Mouse (Mus musculus): ENCODE data around the gene Mrgprg. TPM values are rescaled to one million over a fixed set of nuclear protein-coding genes. Genes with fewer than 3 reads are reported as not detected.

Gene Mrgprg
- polyA plus RNA-seq, 1 experiment = not detected

DNA sequence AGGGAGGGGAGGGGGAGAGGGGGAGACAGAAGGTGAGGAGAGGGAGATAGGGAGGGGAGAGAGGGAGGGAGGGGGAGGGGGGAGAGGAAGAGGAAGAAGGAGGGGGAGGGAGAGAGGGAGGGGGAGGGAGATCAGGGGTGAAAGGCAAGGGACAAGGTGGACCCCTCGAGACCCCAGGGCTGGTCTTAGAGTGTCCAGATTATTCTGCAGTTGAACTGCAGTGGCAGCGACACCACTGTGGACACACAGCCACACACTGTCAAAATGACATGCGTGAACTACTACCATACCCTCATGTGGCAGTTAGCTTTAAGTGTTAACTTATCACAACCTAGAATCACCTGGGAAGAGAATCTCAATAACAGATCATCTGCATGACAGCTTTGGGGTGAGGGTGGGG, 17.7 kb downstream of the Mrgprg start:
- no peak overlapping the region for H3ac ChIP-seq (ENCODE audit: control insufficient read depth, insufficient read length)
- H3K27me3 ChIP-seq (ENCODE audit: control insufficient read depth, insufficient read depth, insufficient read length) = no peaks in the 10 kb centered on the region
- no peak overlapping the region for H3K4me2 ChIP-seq (ENCODE audit: low read depth)
- no peak overlapping the region for H3K4me3 ChIP-seq
- no peak for TF ChIP-seq MYOD1 (IDR thresholded peaks at IDR 0.05; ENCODE audit: control insufficient read depth in 1 of 3, insufficient read length in 2 of 3, low read depth in 2 of 3)
- no peak for TF ChIP-seq MAX (IDR thresholded peaks at IDR 0.05; ENCODE audit: low read depth)
- TF ChIP-seq USF1 (IDR thresholded peaks at IDR 0.05; ENCODE audit: low read depth) = no peak
- no peak for TF ChIP-seq POLR2AphosphoS2 (IDR thresholded peaks at IDR 0.05; ENCODE audit: insufficient read length, low read depth)
- no peak for TF ChIP-seq TCF12 (IDR thresholded peaks at IDR 0.05; ENCODE audit: insufficient read depth, poor library complexity, severe bottlenecking)
- no peak for TF ChIP-seq E2F4 (IDR thresholded peaks at IDR 0.05; ENCODE audit: insufficient read depth)
- no peak for TF ChIP-seq SRF (IDR thresholded peaks at IDR 0.05; ENCODE audit: control insufficient read depth, insufficient read length, low read depth)
- TF ChIP-seq MYOG (IDR thresholded peaks at IDR 0.05; ENCODE audit: control insufficient read depth in 1 of 3, insufficient read depth in 1 of 3, insufficient read length in 2 of 3, low read depth in 2 of 3) = no peak
- no peak for TF ChIP-seq POLR2A (IDR thresholded peaks at IDR 0.05; ENCODE audit: insufficient read length, low read depth)
- no peaks in the 10 kb centered on the region for H3K79me2 ChIP-seq (ENCODE audit: control insufficient read depth, insufficient read depth)
- H3K36me3 ChIP-seq (ENCODE audit: control insufficient read depth, insufficient read depth) = no peaks in the 10 kb centered on the region

DNA sequence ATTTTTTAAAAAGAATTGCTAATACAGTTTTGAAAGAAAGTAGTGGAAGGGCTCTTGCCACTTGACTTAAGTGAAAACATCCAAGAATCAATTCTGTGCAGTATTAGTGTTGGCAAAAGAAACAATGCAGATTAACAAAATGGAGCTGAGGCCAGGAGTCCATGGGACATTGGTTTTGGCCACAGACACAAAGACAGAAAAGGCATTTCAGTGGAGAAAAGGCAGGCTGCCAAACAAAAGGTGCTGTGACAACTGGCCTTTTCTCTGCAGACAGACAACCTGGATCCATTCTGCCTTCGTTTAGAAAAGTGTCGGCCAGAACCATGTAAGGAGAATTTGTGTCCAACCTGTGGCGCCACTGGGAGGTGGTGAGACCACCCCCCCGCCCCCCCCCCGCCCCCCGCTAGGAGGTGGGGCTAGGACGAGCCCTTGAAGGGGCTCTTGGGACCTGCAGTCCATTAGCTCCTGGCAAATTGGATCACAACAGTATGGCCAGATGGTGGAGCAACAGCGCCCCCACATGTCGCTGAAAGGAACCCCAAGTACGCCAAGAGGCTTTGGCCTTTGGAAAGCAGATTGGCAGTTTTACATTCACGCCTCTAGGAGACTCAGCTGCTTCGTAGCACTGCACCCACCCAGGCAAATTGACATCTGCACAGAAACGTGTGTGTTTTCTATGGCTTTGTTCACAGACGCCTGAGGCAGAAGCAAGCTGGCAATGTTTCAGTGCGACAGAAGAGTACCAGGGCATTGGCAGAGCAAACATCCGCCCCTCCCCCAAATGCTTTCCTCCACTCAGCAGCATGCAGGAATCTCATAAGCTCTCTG, 18.5 kb downstream of the Mrgprg start:
- Histone ChIP-seq H3K36me3 (ENCODE audit: control insufficient read depth, insufficient read depth) (no peaks in the 10 kb centered on the region), H3K79me2 (ENCODE audit: control insufficient read depth, insufficient read depth) (no peaks in the 10 kb centered on the region), H3K27me3 (ENCODE audit: control insufficient read depth, insufficient read depth, insufficient read length) (no peaks in the 10 kb centered on the region), H3ac (ENCODE audit: control insufficient read depth, insufficient read length) (no peak overlapping the region), H3K4me3 (no peak overlapping the region), H3K4me2 (ENCODE audit: low read depth) (peak overlapping the region; percentile 28)
- TF ChIP-seq MYOD1 (IDR thresholded peaks at IDR 0.05; ENCODE audit: control insufficient read depth in 1 of 3, insufficient read length in 2 of 3, low read depth in 2 of 3) = peak in 2 of 3 experiments; percentile 21 to 36
- no peak for TF ChIP-seq TCF12 (IDR thresholded peaks at IDR 0.05; ENCODE audit: insufficient read depth, poor library complexity, severe bottlenecking)

DNA sequence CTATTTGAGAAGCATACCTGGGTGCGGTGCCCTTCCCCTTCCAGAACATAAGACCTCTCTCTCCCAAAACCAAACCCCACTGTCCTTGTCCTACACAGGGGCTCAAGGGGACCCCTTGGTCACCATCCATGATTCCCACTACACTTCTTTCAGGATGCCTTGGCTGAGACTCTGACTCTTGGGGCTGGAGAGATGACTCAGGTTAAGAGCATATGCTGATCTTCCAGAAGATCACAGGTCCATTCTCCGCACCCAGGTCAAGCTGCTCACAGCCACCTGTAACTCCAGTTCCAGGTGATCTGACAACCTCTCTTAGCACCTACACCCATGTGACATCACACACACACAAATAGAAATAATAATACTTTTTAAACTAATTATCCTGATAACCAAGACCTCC, 26.1 kb downstream of the Mrgprg start:
- TF ChIP-seq REST (IDR thresholded peaks at IDR 0.05; ENCODE audit: insufficient read depth, insufficient read length) = no peak
- no peak for TF ChIP-seq USF1 (IDR thresholded peaks at IDR 0.05; ENCODE audit: low read depth)
- TF ChIP-seq CEBPB (IDR thresholded peaks at IDR 0.05; ENCODE audit: insufficient read depth, poor library complexity, severe bottlenecking) = no peak
- no peak for TF ChIP-seq TCF12 (IDR thresholded peaks at IDR 0.05; ENCODE audit: insufficient read depth, poor library complexity, severe bottlenecking)
- no peak for TF ChIP-seq SRF (IDR thresholded peaks at IDR 0.05; ENCODE audit: control insufficient read depth, insufficient read length, low read depth)
- no peak for TF ChIP-seq POLR2AphosphoS2 (IDR thresholded peaks at IDR 0.05; ENCODE audit: insufficient read length, low read depth)
- TF ChIP-seq E2F4 (IDR thresholded peaks at IDR 0.05; ENCODE audit: insufficient read depth) = no peak
- TF ChIP-seq MYOG (IDR thresholded peaks at IDR 0.05; ENCODE audit: control insufficient read depth in 1 of 3, insufficient read depth in 1 of 3, insufficient read length in 2 of 3, low read depth in 2 of 3) = no peak
- no peak for TF ChIP-seq MYOD1 (IDR thresholded peaks at IDR 0.05; ENCODE audit: control insufficient read depth in 1 of 3, insufficient read length in 2 of 3, low read depth in 2 of 3)
- TF ChIP-seq POLR2A (IDR thresholded peaks at IDR 0.05; ENCODE audit: insufficient read length, low read depth) = no peak
- no peak for TF ChIP-seq TCF3 (IDR thresholded peaks at IDR 0.05; ENCODE audit: insufficient read length, low read depth)
- no peak for TF ChIP-seq MAX (IDR thresholded peaks at IDR 0.05; ENCODE audit: low read depth)
- H3K36me3 ChIP-seq (ENCODE audit: control insufficient read depth, insufficient read depth) = no peaks in the 10 kb centered on the region
- peak overlapping the region; percentile 81 for H3K4me3 ChIP-seq
- peak overlapping the region; percentile 87 for H3K4me2 ChIP-seq (ENCODE audit: low read depth)
- H3K79me2 ChIP-seq (ENCODE audit: control insufficient read depth, insufficient read depth) = peaks cover 45% of the 10 kb centered on the region
- peak overlapping the region; percentile 45 for H3ac ChIP-seq (ENCODE audit: control insufficient read depth, insufficient read length)
- H3K27me3 ChIP-seq (ENCODE audit: control insufficient read depth, insufficient read depth, insufficient read length) = no peaks in the 10 kb centered on the region

DNA sequence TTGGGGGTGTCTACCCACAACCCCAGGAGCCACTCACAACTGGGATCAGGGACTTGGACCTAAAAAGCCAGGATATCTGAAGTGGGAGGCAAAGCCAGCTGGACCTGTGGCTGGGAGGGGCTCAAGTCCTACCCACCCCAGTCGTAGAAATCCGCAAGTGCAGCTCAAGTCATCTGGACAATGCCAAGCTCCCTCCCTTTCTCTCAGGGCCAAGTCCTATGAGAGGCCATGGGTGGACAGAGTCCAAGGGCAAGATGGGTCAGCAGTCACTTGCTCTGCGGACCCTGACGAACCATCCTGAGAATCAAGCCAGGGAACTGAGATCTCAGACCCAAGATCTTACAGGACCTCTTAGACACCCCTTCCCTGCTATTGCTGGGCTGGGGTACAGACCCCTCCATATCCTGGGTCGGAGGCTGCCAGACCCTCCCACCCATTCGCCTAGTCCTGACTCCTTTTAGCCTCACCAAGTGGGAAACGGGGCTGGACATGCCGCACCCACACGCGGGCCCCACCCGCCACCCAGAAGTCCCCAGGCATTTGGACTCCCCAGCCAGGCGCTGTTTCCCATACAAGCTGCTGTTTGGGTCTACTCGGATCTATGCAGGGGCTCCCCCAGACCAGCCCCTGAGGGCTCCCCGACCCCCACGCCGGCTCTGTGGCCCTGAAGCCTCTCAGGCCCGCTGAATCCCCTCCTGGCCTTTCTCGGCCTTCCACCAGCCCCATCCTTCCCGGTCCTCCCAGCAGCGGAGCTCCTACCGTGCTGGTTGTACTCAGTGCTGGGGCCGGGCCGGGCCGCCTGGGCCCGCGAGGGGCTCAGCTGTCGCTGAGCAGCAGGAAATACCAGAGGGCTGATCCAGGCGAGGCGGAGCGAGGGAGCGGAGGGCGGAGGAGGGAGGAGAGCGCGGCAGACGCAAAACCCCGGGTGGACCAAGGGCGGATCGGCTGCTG, 27.0 kb downstream of the Mrgprg start:
- peak overlapping the region; percentile 81 for H3K4me3 ChIP-seq
- peaks cover 52% of the 10 kb centered on the region for H3K79me2 ChIP-seq (ENCODE audit: control insufficient read depth, insufficient read depth)
- H3K27me3 ChIP-seq (ENCODE audit: control insufficient read depth, insufficient read depth, insufficient read length) = no peaks in the 10 kb centered on the region
- peak overlapping the region; percentile 45 for H3ac ChIP-seq (ENCODE audit: control insufficient read depth, insufficient read length)
- no peaks in the 10 kb centered on the region for H3K36me3 ChIP-seq (ENCODE audit: control insufficient read depth, insufficient read depth)
- peak overlapping the region; percentile 94 for H3K4me2 ChIP-seq (ENCODE audit: low read depth)
- peak; percentile 26 for TF ChIP-seq TCF3 (IDR thresholded peaks at IDR 0.05; ENCODE audit: insufficient read length, low read depth)
- TF ChIP-seq TCF12 (IDR thresholded peaks at IDR 0.05; ENCODE audit: insufficient read depth, poor library complexity, severe bottlenecking) = peak; percentile 53
- TF ChIP-seq POLR2A (IDR thresholded peaks at IDR 0.05; ENCODE audit: insufficient read length, low read depth) = peak; percentile 81
- peak in 2 of 3 experiments; percentile 75 to 89 for TF ChIP-seq MYOD1 (IDR thresholded peaks at IDR 0.05; ENCODE audit: control insufficient read depth in 1 of 3, insufficient read length in 2 of 3, low read depth in 2 of 3)
- TF ChIP-seq USF1 (IDR thresholded peaks at IDR 0.05; ENCODE audit: low read depth) = no peak
- TF ChIP-seq POLR2AphosphoS2 (IDR thresholded peaks at IDR 0.05; ENCODE audit: insufficient read length, low read depth) = peak; percentile 54
- no peak for TF ChIP-seq SRF (IDR thresholded peaks at IDR 0.05; ENCODE audit: control insufficient read depth, insufficient read length, low read depth)
- peak; percentile 73 to 95 (median 81) for TF ChIP-seq MYOG (IDR thresholded peaks at IDR 0.05; ENCODE audit: control insufficient read depth in 1 of 3, insufficient read depth in 1 of 3, insufficient read length in 2 of 3, low read depth in 2 of 3)
- no peak for TF ChIP-seq REST (IDR thresholded peaks at IDR 0.05; ENCODE audit: insufficient read depth, insufficient read length)
